Mouse (Mus musculus) lung, embryonic 16.5 days (tissue): Measurements from ENCODE around the gene Rcc1l. TPM values are rescaled to one million over a fixed set of nuclear protein-coding genes. Genes with fewer than 3 reads are reported as not detected.

Source experiments
- ATAC-seq: fragments of 200-750 bp; cut with Nextera tagmentation; 2 replicates; pipeline ENCODE4 v1.8.0; 2017; ENCODE audit warnings: low read depth, mild to moderate bottlenecking, moderate library complexity
- H3K27ac ChIP-seq: fragments of 300-500 bp; sonication (generic); 2 replicates; pipeline ENCODE4 v1.5.1; 2014; ENCODE audit warnings: mild to moderate bottlenecking, control low read depth, low read length
- H3K27me3 ChIP-seq: fragments of 300-500 bp; sonication (generic); 2 replicates; pipeline ENCODE4 v1.6.1; 2014; ENCODE audit warnings: low read depth, low read length, mixed read lengths; ENCODE audit not compliant: control insufficient read depth, insufficient read depth
- H3K36me3 ChIP-seq: fragments of 300-500 bp; sonication (generic); 2 replicates; pipeline ENCODE4 v1.6.1; 2014; ENCODE audit warnings: low read length; ENCODE audit not compliant: control insufficient read depth, insufficient read depth
- H3K4me1 ChIP-seq: fragments of 300-500 bp; sonication (generic); replicated peaks from 2 replicates; pipeline ENCODE4 v1.6.1; 2014; ENCODE audit warnings: low read length, mixed read lengths; ENCODE audit not compliant: control insufficient read depth, insufficient read depth
- H3K4me2 ChIP-seq: fragments of 300-500 bp; sonication (generic); 2 replicates; pipeline ENCODE4 v1.6.1; 2014; ENCODE audit warnings: low read depth, low read length, control low read depth
- H3K4me3 ChIP-seq: fragments of 300-500 bp; sonication (generic); 2 replicates; pipeline ENCODE4 v1.5.1; 2014; ENCODE audit warnings: mild to moderate bottlenecking, low read length, control low read depth
- H3K9ac ChIP-seq: fragments of 300-500 bp; sonication (generic); 2 replicates; pipeline ENCODE4 v1.6.1; 2014; ENCODE audit warnings: low read length, control low read depth
- H3K9me3 ChIP-seq: fragments of 300-500 bp; sonication (generic); 2 replicates; pipeline ENCODE4 v1.6.1; 2016; ENCODE audit warnings: low read length; ENCODE audit not compliant: control insufficient read depth
- WGBS: fragments of 180-500 bp; shearing (Covaris S2); extraction: QIAGEN DNeasy Blood & Tissue Kit; methylation state at CpG from one replicate; pipeline ENCODE4 v1.1.7; 2014; 5-methylcytosine and 5-hydroxymethylcytosine counted together
- polyA plus RNA-seq: library from polyadenylated mRNA; unstranded; fragments of >200 nt; fragmentation: Nextera tagmentation; extraction: Ambion mirVana; gene quantifications from 2 replicates; pipeline ENCODE4 v1.2.1, GENCODE M21; 2015

Rcc1l gene
- polyA plus RNA-seq, 1 experiment from 2014 or later, result 22.5 TPM

- Histone ChIP-seq H3K27me3 (no peaks in the 10 kb centered on the region), H3K9ac (no peak overlapping the region), H3K36me3 (no peaks in the 10 kb centered on the region; the same call in 1 of the 2 replicates), H3K4me2 (no peak overlapping the region), H3K9me3 (no peaks in the 10 kb centered on the region), H3K27ac (no peak overlapping the region), H3K4me3 (no peak overlapping the region), H3K4me1 (no peaks in the 10 kb centered on the region)
- WGBS, result 84% methylated on average over 7 of the region's 7 CpGs
- ATAC-seq, result no peak
Observed at GRCm38 (mm10) chr5:134115639-134116259, 60.8 kb downstream of the Rcc1l start.

- Histone ChIP-seq H3K27ac (no peak overlapping the region), H3K36me3 (no peaks in the 10 kb centered on the region; the same call in 1 of the 2 replicates), H3K4me1 (no peaks in the 10 kb centered on the region), H3K9me3 (no peaks in the 10 kb centered on the region), H3K4me3 (no peak overlapping the region), H3K9ac (no peak overlapping the region), H3K4me2 (no peak overlapping the region), H3K27me3 (no peaks in the 10 kb centered on the region)
- no peak for ATAC-seq
- 76% methylated on average over 5 of the region's 5 CpGs for WGBS
Observed at GRCm38 (mm10) chr5:134114981-134115380, 61.6 kb downstream of the Rcc1l start.

- Histone ChIP-seq H3K9ac (no peak overlapping the region), H3K4me3 (no peak overlapping the region), H3K9me3 (no peaks in the 10 kb centered on the region), H3K4me1 (peaks cover 6% of the 10 kb centered on the region; the same call in 1 of the 2 replicates), H3K27ac (no peak overlapping the region), H3K27me3 (no peaks in the 10 kb centered on the region), H3K4me2 (no peak overlapping the region), H3K36me3 (no peaks in the 10 kb centered on the region; the same call in 1 of the 2 replicates)
- peak; percentile 44 for ATAC-seq
- 52% methylated on average over 8 of the region's 8 CpGs for WGBS
Observed at GRCm38 (mm10) chr5:134105829-134106228, 70.7 kb downstream of the Rcc1l start.

- H3K4me3 ChIP-seq, result no peak overlapping the region
- no peak overlapping the region for H3K27ac ChIP-seq
- no peaks in the 10 kb centered on the region for H3K9me3 ChIP-seq
- no peaks in the 10 kb centered on the region for H3K27me3 ChIP-seq
- ATAC-seq, result no peak
- 46% methylated on average over 6 of the region's 6 CpGs for WGBS
- peaks cover 17% of the 10 kb centered on the region for H3K4me1 ChIP-seq
- H3K4me2 ChIP-seq, result no peak overlapping the region
- no peaks in the 10 kb centered on the region for H3K36me3 ChIP-seq
- H3K9ac ChIP-seq, result no peak overlapping the region
Observed at GRCm38 (mm10) chr5:134102720-134103119, 73.9 kb downstream of the Rcc1l start.

GRCm38 (mm10) chr5:134101883-134102282 is 74.7 kb downstream of the Rcc1l start:
- Histone ChIP-seq H3K4me2 (no peak overlapping the region), H3K9me3 (no peaks in the 10 kb centered on the region), H3K9ac (no peak overlapping the region), H3K27ac (no peak overlapping the region), H3K27me3 (no peaks in the 10 kb centered on the region), H3K4me3 (no peak overlapping the region), H3K4me1 (peaks cover 17% of the 10 kb centered on the region), H3K36me3 (no peaks in the 10 kb centered on the region)
- no peak for ATAC-seq
- 21% methylated on average over 5 of the region's 5 CpGs for WGBS

- WGBS, result 63% methylated on average over 5 of the region's 5 CpGs
- no peak for ATAC-seq
- H3K27me3 ChIP-seq, result no peaks in the 10 kb centered on the region
- peaks cover 17% of the 10 kb centered on the region for H3K4me1 ChIP-seq
- no peak overlapping the region for H3K9ac ChIP-seq
- H3K4me3 ChIP-seq, result no peak overlapping the region
- no peaks in the 10 kb centered on the region for H3K36me3 ChIP-seq
- H3K9me3 ChIP-seq, result no peaks in the 10 kb centered on the region
- no peak overlapping the region for H3K27ac ChIP-seq
- no peak overlapping the region for H3K4me2 ChIP-seq
Observed at GRCm38 (mm10) chr5:134101322-134101721, 75.3 kb downstream of the Rcc1l start.

- H3K27me3 ChIP-seq, result no peaks in the 10 kb centered on the region
- no peak overlapping the region for H3K27ac ChIP-seq
- H3K4me2 ChIP-seq, result peak overlapping the region; percentile 99
- H3K4me3 ChIP-seq, result peak overlapping the region; percentile 81
- H3K4me1 ChIP-seq, result peaks cover 17% of the 10 kb centered on the region
- no peaks in the 10 kb centered on the region for H3K36me3 ChIP-seq
- WGBS, result 4% methylated on average over 16 of the region's 17 CpGs
- H3K9ac ChIP-seq, result peak overlapping the region; percentile 85
- no peaks in the 10 kb centered on the region for H3K9me3 ChIP-seq
- peak; percentile 5; the same call in 1 of the 2 replicates for ATAC-seq
Observed at GRCm38 (mm10) chr5:134100232-134100771, 76.3 kb downstream of the Rcc1l start.

GRCm38 (mm10) chr5:134099496-134100211 is 76.9 kb downstream of the Rcc1l start, which contains the start of gene Castor2:
Gene Castor2, plus strand, starts transcription at chr5:134099711.
- WGBS, result under 1% methylated on average over 55 of the region's 58 CpGs
- H3K27ac ChIP-seq, result peak within 1 kb of the TSS; percentile 46; the same call in 1 of the 2 replicates
- peak within 1 kb of the TSS; percentile 81 for H3K4me3 ChIP-seq
- peaks cover 17% of the 10 kb centered on the region for H3K4me1 ChIP-seq
- H3K9me3 ChIP-seq, result no peaks in the 10 kb centered on the region
- ATAC-seq, result peak; percentile 95
- peak within 1 kb of the TSS; percentile 85 for H3K9ac ChIP-seq
- no peaks in the 10 kb centered on the region for H3K27me3 ChIP-seq
- H3K4me2 ChIP-seq, result peak within 1 kb of the TSS; percentile 99
- H3K36me3 ChIP-seq, result no peaks in the 10 kb centered on the region

DNA sequence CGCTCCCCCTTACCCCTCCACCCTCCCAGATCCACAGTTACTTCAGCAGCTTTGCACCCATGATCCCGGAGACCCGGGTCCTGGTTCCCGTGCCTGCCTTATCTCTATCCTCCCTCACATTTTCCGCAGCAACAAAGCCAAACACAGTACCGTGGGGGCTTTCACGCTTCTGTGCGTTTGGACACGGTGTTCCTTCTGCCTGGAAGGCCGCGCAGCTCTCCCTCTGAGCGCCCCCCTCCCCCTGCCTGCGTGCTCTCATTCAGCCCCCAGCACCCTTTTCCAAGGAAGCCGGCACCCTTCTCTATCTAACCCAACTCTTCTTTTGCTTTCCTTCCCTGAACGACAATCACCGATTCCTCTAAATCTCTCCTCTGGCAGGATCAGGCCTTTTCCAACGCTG is 77.6 kb downstream of the Rcc1l start:
- peaks cover 17% of the 10 kb centered on the region for H3K4me1 ChIP-seq
- H3K27ac ChIP-seq, result peak overlapping the region; percentile 46; the same call in 1 of the 2 replicates
- peak overlapping the region; percentile 81 for H3K4me3 ChIP-seq
- H3K9ac ChIP-seq, result peak overlapping the region; percentile 85
- no peaks in the 10 kb centered on the region for H3K36me3 ChIP-seq
- peak overlapping the region; percentile 99 for H3K4me2 ChIP-seq
- no peaks in the 10 kb centered on the region for H3K27me3 ChIP-seq
- no peaks in the 10 kb centered on the region for H3K9me3 ChIP-seq
- 2% methylated on average over 17 of the region's 17 CpGs for WGBS
- peak; percentile 55 for ATAC-seq
